Mouse (Mus musculus) ZHBTc4 (cell line): ENCODE data around the gene Olfr140.

Experiments used
- DNase-seq: peaks from one replicate; pipeline ENCODE4 v3.0.0-alpha.2; 2011; ENCODE audit warnings: low read depth, low spot score

Gene Olfr140

GRCm38 (mm10) chr2:90063494-90063893 lies at the start of gene Olfr140:
Gene Olfr140, minus strand, starts transcription at chr2:90063594.
- no peak for DNase-seq

DNA sequence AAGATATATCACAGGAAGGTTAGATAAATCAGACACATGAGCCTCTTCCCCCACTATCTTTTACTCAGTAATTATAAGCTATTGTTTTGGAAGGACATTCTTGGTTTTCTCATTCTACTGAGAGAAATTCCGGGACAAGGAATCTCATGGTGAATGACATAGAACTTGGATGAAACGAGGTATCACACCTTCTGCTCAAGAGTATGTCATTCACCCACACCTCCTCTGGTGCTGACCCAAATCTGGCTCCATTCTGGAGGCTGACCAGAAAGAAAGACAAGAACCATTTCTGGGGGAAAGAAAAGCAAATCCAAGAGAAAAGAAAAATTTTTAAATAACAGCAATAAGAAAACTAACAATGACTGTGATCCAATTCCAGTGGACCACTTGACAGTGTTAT lies 6.7 kb upstream of the Olfr140 start:
- DNase-seq: no peak

- DNase-seq: no peak
These were observed 28.4 kb downstream of the Olfr140 start, which contains the start of gene Olfr1265 for GRCm38 (mm10) chr2:90035037-90035436. Gene Olfr1265, plus strand, starts transcription at chr2:90035337.

GRCm38 (mm10) chr2:90025477-90025876 lies 37.9 kb downstream of the Olfr140 start, which contains the start of gene Olfr1264:
Gene Olfr1264, minus strand, starts transcription at chr2:90025577.
- no peak for DNase-seq

GRCm38 (mm10) chr2:90011831-90012230 lies 51.6 kb downstream of the Olfr140 start, which contains the start of gene Olfr1263:
Gene Olfr1263, plus strand, starts transcription at chr2:90012131.
- DNase-seq: no peak

- DNase-seq: no peak
These were observed 63.5 kb downstream of the Olfr140 start, which contains the start of gene Olfr1262 for GRCm38 (mm10) chr2:89999845-90000244. Gene Olfr1262, plus strand, starts transcription at chr2:90000145.
